Mouse (Mus musculus) forebrain, embryonic 11.5 days (tissue): ENCODE measurements around the gene Alg14. TPM values are rescaled to one million over a fixed set of nuclear protein-coding genes. Genes with fewer than 3 reads are reported as not detected.

ENCODE experiments used
- ATAC-seq: fragments of 200-750 bp; cut with Nextera tagmentation; replicated peaks from 2 replicates; pipeline ENCODE4 v1.8.0; 2017; ENCODE audit warnings: moderate TSS enrichment; ENCODE audit not compliant: low FRiP score
- DNase-seq: peaks from one replicate; pipeline ENCODE4 v3.0.0-alpha.2; 2017; ENCODE audit warnings: low spot score
- H3K27ac ChIP-seq: fragments of 300-500 bp; sonication (generic); 2 replicates; pipeline ENCODE4 v1.5.1; 2014; ENCODE audit warnings: low read depth, low read length
- H3K27me3 ChIP-seq: fragments of 300-500 bp; sonication (generic); 2 replicates; pipeline ENCODE4 v1.6.1; 2014; ENCODE audit warnings: mild to moderate bottlenecking, low read length, mixed read lengths; ENCODE audit not compliant: control insufficient read depth, insufficient read depth
- H3K36me3 ChIP-seq: fragments of 300-500 bp; sonication (generic); 2 replicates; pipeline ENCODE4 v1.6.1; 2014; ENCODE audit warnings: mild to moderate bottlenecking, low read length, moderate library complexity, mixed read lengths; ENCODE audit not compliant: control insufficient read depth, insufficient read depth
- H3K4me1 ChIP-seq: fragments of 300-500 bp; sonication (generic); replicated peaks from 2 replicates; pipeline ENCODE4 v1.6.1; 2014; ENCODE audit warnings: low read length, mixed read lengths; ENCODE audit not compliant: control insufficient read depth, insufficient read depth
- H3K4me2 ChIP-seq: fragments of 300-500 bp; sonication (generic); 2 replicates; pipeline ENCODE4 v1.6.1; 2014; ENCODE audit warnings: low read depth, mild to moderate bottlenecking, low read length, moderate library complexity, mixed read lengths; ENCODE audit not compliant: severe bottlenecking
- H3K4me3 ChIP-seq: fragments of 300-500 bp; sonication (generic); 2 replicates; pipeline ENCODE4 v1.5.1; 2014; ENCODE audit warnings: low read depth, low read length
- H3K9ac ChIP-seq: fragments of 300-500 bp; sonication (generic); 2 replicates; pipeline ENCODE4 v1.6.1; 2014; ENCODE audit warnings: low read length
- H3K9me3 ChIP-seq: fragments of 300-500 bp; sonication (generic); 2 replicates; pipeline ENCODE4 v1.6.1; 2016; ENCODE audit warnings: low read length, mixed read lengths; ENCODE audit not compliant: control insufficient read depth
- WGBS: fragments of 180-500 bp; shearing (Covaris S2); extraction: QIAGEN DNeasy Blood & Tissue Kit; methylation state at CpG from one replicate; pipeline ENCODE4 v1.1.7; 2014; 5-methylcytosine and 5-hydroxymethylcytosine counted together
- polyA plus RNA-seq: library from polyadenylated mRNA; unstranded; fragments of >200 nt; fragmentation: Nextera tagmentation; extraction: Ambion mirVana; gene quantifications from 2 replicates; pipeline ENCODE4 v1.2.1, GENCODE M21; 2014

Alg14 gene
- polyA plus RNA-seq, 1 experiment from 2014 or later = 28.9 TPM

GRCm38 (mm10) chr3:121389366-121389765, 97.8 kb downstream of the Alg14 start:
- H3K4me1 ChIP-seq = peaks cover 2% of the 10 kb centered on the region; the same call in 1 of the 2 replicates
- ATAC-seq (no peak), DNase-seq (no peak)
- H3K4me2 ChIP-seq = no peak overlapping the region
- H3K9ac ChIP-seq = no peak overlapping the region
- H3K27me3 ChIP-seq = no peaks in the 10 kb centered on the region
- WGBS = 90% methylated on average over 8 of the region's 8 CpGs
- no peak overlapping the region for H3K27ac ChIP-seq
- no peak overlapping the region for H3K4me3 ChIP-seq
- no peaks in the 10 kb centered on the region for H3K9me3 ChIP-seq
- no peaks in the 10 kb centered on the region for H3K36me3 ChIP-seq

- H3K9ac ChIP-seq = 0 out of 2 replicates have a peak overlapping the region, but pooled peaks have one; percentile 21
- no peak overlapping the region for H3K4me3 ChIP-seq
- H3K27ac ChIP-seq = no peak overlapping the region
- H3K4me1 ChIP-seq = peaks cover 2% of the 10 kb centered on the region; the same call in 1 of the 2 replicates
- no peaks in the 10 kb centered on the region for H3K9me3 ChIP-seq
- no peaks in the 10 kb centered on the region for H3K36me3 ChIP-seq
- no peaks in the 10 kb centered on the region for H3K27me3 ChIP-seq
- peak; percentile 62 for DNase-seq
- ATAC-seq = peak; percentile 51; the same call in 1 of the 2 replicates
- 30% methylated on average over 17 of the region's 17 CpGs for WGBS
- no peak overlapping the region for H3K4me2 ChIP-seq
These were observed 98.4 kb downstream of the Alg14 start for GRCm38 (mm10) chr3:121389860-121390530.

GRCm38 (mm10) chr3:121390724-121391123, 99.2 kb downstream of the Alg14 start:
- Histone ChIP-seq H3K4me3 (no peak overlapping the region), H3K4me2 (no peak overlapping the region), H3K27ac (no peak overlapping the region), H3K9ac (no peak overlapping the region), H3K9me3 (no peaks in the 10 kb centered on the region), H3K36me3 (no peaks in the 10 kb centered on the region), H3K27me3 (no peaks in the 10 kb centered on the region), H3K4me1 (peaks cover 2% of the 10 kb centered on the region; the same call in 1 of the 2 replicates)
- 0 out of 2 replicates have a peak, but pooled peaks have one; percentile 36 for ATAC-seq
- 55% methylated on average over 7 of the region's 7 CpGs for WGBS
- DNase-seq = no peak

DNA sequence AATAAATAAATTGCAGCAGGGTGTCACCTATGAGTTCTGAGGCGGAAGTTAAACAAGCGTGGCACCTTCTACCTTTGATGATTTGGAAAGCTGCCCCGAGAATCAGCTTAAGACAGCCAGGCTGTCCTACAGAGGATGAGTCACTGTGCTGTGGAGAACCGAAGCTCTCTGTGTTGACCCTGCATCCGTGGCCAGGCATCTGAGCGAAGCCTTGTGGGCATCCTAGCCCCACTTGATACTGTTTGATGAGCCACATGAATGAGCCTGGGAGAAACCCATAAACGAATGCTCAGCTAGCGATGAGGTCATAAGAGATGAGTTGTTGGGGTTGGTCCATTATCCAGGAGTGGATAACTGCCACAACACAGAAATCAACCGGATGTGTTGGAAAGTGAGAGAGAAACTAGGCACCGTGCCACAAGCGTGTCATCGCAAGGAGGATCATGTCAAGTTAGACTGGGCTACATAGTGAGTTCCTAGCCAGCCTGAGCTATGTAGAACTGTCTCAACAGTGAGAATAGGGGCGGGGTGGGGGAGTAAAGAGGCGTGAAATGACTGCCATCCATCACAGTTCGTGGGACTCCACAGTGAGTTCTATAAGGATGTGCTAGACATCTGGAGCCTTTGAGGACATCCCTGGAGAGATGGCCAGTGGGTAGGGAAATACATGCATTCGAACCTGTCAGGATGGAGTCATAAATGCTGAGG, 104.2 kb downstream of the Alg14 start:
- 87% methylated on average over 16 of the region's 16 CpGs for WGBS

DNA sequence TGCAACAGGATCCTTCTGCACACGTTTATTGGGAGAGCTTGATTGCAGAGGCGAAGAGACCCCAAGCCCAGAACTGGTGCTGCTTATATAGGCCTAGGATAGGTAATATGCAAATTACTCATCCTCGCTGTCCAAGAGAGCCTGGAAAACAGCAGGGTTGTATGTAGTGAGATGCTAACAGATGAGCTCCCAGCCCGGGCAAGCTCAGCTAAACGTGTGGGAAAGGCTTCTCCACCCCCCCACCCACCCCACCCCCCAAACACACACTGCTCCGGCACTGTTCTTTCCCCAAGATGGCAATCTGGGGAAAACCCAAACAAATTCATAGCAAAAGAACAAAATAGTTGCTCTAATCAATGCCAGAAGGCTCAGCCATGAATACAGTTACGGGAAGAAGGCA, 105.0 kb downstream of the Alg14 start:
- Histone ChIP-seq H3K4me3 (no peak overlapping the region), H3K4me1 (no peaks in the 10 kb centered on the region), H3K36me3 (no peaks in the 10 kb centered on the region), H3K27ac (no peak overlapping the region), H3K9me3 (no peaks in the 10 kb centered on the region), H3K4me2 (no peak overlapping the region), H3K27me3 (no peaks in the 10 kb centered on the region), H3K9ac (no peak overlapping the region)
- ATAC-seq (no peak), DNase-seq (no peak)
- 75% methylated on average over 7 of the region's 7 CpGs for WGBS

More for the DNA sequence above, 104.2 kb downstream of the Alg14 start:
- Histone ChIP-seq H3K27me3 (no peaks in the 10 kb centered on the region), H3K9ac (no peak overlapping the region), H3K36me3 (no peaks in the 10 kb centered on the region), H3K9me3 (no peaks in the 10 kb centered on the region), H3K4me3 (no peak overlapping the region), H3K27ac (no peak overlapping the region), H3K4me1 (no peaks in the 10 kb centered on the region), H3K4me2 (no peak overlapping the region)
- DNase-seq (no peak), ATAC-seq (no peak)

DNA sequence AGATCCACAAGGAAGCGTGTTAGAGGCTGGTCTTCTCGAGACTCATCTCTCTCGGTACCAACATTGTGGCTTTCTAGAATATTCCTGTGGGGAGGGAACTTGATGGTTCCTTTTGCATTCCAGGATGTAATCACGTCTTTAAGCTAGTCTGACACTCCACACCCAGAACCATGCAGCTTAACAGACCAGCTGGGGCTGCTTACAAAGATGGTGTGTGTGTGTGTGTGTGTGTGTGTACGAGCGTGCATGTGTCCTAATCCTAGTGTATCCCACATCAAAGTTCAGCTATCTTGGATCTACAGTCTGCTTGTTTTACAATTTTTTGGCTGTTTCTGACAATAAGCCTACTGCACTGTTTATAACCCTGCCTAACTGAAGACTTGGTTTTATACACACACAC, 105.4 kb downstream of the Alg14 start:
- H3K4me3 ChIP-seq = no peak overlapping the region
- H3K4me1 ChIP-seq = no peaks in the 10 kb centered on the region
- 86% methylated on average over 6 of the region's 6 CpGs for WGBS
- no peaks in the 10 kb centered on the region for H3K9me3 ChIP-seq
- H3K27ac ChIP-seq = no peak overlapping the region
- no peak for DNase-seq
- no peaks in the 10 kb centered on the region for H3K36me3 ChIP-seq
- ATAC-seq = no peak
- H3K4me2 ChIP-seq = no peak overlapping the region
- H3K27me3 ChIP-seq = no peaks in the 10 kb centered on the region
- no peak overlapping the region for H3K9ac ChIP-seq

- no peak for DNase-seq
- H3K9me3 ChIP-seq = no peaks in the 10 kb centered on the region
- H3K4me2 ChIP-seq = no peak overlapping the region
- no peak overlapping the region for H3K27ac ChIP-seq
- 79% methylated on average over 4 of the region's 4 CpGs for WGBS
- H3K4me3 ChIP-seq = no peak overlapping the region
- ATAC-seq = no peak
- no peak overlapping the region for H3K9ac ChIP-seq
- H3K4me1 ChIP-seq = no peaks in the 10 kb centered on the region
- no peaks in the 10 kb centered on the region for H3K27me3 ChIP-seq
- no peaks in the 10 kb centered on the region for H3K36me3 ChIP-seq
These were observed 109.8 kb downstream of the Alg14 start for GRCm38 (mm10) chr3:121401384-121401783.

GRCm38 (mm10) chr3:121402096-121402495, 110.5 kb downstream of the Alg14 start:
- H3K4me3 ChIP-seq = no peak overlapping the region
- H3K36me3 ChIP-seq = no peaks in the 10 kb centered on the region
- H3K9me3 ChIP-seq = no peaks in the 10 kb centered on the region
- no peak overlapping the region for H3K9ac ChIP-seq
- ATAC-seq = no peak
- no peaks in the 10 kb centered on the region for H3K4me1 ChIP-seq
- H3K27me3 ChIP-seq = no peaks in the 10 kb centered on the region
- WGBS = 86% methylated on average over 6 of the region's 6 CpGs
- no peak overlapping the region for H3K27ac ChIP-seq
- DNase-seq = no peak
- H3K4me2 ChIP-seq = no peak overlapping the region
